Mouse (Mus musculus) lung, postnatal 36 days (tissue): ENCODE data around the gene Ces1f.

Source experiments
- DNase-seq: peaks from one replicate; pipeline ENCODE4 v3.0.0; 2022; ENCODE audit warnings: mixed read lengths

The Ces1f gene

GRCm38 (mm10) chr8:93279556-93279955, at the start of gene Ces1f:
TSS of gene Ces1f (minus strand) at chr8:93279747.
- DNase-seq: peak; percentile 16

- no peak for DNase-seq
These were observed 45.6 kb upstream of the Ces1f start for GRCm38 (mm10) chr8:93325123-93325522.

- DNase-seq: no peak
These were observed 37.5 kb upstream of the Ces1f start for GRCm38 (mm10) chr8:93317031-93317430.

DNA sequence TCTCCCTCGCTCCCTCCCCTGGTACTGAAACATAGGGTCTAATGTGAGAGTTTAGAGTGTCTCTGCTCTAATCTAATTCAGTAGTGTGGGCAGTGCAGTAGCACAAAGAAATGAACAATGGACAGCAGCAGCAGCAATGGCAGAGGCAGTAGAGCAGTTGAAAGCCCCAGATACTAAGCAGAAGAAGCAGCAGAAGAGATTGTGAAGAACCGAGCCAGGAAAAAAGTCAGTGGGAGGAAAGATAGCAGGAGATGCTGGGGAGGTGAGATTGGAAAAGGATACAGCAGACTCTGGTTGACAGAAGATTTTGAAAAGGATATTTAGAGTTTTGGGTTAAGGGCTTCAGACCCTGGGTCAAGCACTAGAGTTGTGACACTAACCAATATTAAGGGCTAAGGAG, 36.0 kb upstream of the Ces1f start:
- no peak for DNase-seq

DNA sequence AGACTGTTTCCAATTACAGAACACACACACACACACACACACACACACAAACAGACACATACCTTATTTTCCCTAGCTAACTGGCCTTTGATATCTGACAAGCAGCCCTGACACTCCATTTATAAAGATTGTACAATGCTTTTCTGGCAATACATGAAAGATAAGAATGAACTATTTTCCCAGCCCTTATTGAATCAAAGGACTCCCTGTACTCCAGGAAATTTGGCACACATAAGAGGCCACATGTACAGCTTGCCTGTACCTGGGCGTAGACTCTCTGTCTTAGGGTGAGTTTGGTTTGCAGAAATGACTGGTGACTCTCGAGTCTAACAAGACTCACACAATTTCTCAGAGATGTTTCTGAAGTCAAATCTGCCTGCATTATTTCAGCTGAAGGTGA, 4.3 kb upstream of the Ces1f start:
- peak; percentile 10 for DNase-seq

DNA sequence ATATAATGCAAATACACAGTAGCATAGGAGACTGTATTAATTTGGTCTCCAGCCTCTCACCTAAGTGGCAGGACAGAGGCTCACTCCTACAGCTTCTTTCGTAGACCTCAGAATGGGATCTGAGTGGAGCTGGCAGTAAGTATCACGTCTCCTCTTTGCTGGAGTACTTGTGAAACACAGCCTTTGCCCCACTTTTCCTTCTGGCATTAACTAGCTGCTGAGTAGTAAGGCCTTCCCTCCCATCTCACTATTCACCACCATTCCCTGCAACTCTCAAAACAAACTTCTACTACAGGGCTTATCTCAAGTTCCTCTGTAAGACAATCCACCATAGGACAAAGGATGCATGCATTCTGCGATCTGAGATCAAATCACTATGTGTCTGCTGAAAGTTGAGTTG, 2.8 kb upstream of the Ces1f start:
- DNase-seq: no peak

DNA sequence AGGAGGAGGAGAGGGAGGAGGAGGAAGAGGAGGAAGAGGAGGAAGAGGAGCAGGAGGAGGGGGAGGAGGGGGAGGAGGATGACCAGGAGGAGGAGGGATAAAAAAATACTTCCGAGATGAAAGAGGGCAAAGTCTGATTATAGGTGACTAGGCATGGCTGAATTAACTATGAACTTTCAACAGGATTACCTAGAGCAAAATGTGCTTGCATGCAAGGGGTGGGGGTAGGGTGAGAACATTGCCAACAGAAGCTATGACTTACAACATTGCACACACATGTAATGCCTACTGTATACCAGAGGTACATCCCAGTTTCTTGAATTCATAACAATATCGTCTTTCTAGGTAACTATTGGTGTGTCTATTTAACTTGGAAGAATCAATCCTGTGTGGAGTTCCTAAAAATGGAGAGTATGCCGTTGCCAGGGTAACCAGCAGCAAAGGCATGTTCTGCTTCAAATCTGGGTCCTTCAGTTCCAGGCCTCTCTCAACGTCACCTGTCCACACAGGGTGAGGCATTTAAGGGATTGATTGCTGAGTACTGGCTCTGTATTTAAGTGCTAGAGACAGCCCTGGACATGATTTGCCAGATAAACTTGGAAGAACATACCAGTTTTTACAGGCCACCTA, 1.3 kb downstream of the Ces1f start:
- DNase-seq: no peak

DNA sequence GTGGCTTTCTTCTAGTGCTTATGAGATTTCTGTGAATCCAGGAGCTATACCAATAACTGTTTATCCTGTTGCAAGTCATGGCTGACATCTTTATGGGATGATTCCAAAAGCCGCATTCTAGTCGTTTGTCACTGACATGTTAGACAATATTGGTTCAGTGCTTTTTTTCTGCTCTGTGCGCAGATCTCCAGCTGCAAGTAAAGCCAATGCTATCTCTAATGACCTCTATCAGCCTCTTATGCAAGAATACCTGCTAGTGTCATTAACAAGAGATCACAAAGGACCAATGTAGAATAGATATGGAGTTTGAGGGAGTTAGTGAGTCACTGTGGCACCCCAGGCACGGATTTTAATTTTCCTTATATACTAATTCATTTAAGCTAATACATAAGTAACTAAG, 4.9 kb downstream of the Ces1f start:
- DNase-seq: no peak

- DNase-seq: no peak
These were observed 6.2 kb downstream of the Ces1f start for GRCm38 (mm10) chr8:93273321-93273720.

DNA sequence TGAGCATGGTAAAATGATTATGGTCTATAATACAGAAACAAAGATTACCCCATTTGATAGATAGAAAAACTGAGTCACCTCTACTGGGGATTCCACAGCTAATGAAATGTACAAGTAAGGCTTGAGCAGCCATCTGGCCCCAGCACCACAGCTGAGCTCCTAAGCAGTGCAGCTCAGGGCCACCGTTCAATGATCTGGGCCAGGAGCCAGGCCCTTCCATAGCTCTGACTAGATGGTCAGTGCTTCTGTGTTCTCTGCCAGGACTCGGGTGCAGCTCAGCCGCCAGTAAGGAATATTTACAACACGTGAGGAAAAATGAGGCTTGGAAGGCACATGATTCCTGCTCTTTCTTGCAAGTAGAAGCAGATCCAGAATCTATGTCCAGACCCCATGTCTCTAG, 6.9 kb downstream of the Ces1f start:
- DNase-seq: no peak

DNA sequence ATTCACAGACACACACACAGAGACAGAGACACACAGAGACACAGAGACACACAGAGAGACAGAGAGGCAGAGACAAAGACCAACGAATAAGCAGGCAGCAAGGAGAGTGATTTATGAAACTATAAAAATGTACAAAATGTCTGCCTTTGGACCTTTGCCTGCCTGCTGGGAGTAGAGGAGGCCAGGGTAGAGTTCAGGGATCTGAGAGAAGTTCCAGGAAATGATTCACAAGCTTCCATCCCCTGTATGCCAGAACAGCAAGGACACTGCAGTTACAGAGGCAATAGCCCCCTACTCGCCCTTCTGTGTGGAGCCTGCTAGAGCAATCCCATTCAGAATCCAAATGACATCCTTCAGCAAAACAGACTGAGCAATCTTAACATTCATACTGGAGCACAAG, 18.1 kb downstream of the Ces1f start:
- DNase-seq: no peak

- DNase-seq: no peak
These were observed 27.1 kb downstream of the Ces1f start for GRCm38 (mm10) chr8:93252400-93252925.

GRCm38 (mm10) chr8:93246057-93246456, 33.5 kb downstream of the Ces1f start:
- no peak for DNase-seq

DNA sequence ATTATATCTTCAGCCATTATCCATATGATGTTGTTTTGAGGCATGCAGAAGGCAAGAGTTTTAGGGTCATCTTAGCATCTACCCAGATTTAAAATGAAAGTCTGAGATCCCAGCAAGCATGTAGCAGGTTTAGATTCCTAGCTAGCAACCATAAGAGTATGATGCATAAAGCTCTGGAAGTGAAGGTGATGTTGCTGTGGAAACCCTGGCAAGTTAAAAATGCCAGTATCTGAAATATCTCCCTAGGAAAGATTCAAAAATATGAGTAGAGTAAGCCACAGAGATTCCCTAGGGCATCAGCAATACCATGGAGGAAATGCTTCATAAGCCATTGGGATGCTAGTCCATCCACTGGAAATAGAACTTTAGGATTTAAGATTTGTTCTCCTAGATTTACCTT, 39.7 kb downstream of the Ces1f start:
- DNase-seq: no peak

DNA sequence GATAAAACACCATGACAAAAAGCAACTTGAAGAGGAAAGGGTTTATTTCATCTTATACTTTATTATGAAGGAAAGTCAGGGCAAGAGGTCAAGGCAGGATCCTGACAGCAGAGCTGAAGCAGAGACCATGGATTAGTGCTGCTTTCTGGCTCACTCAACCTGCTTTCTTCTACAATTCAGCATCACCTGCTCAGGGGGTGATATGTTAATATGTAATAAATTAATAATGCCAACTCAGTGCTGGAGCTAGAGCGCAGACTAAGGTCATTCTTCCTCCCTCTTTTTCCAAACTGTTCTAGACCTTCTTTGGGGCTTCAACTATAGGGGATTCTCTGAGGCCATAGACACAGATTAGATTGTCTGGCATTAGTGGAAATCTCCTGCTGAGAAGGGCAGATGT, 43.9 kb downstream of the Ces1f start:
- no peak for DNase-seq

- DNase-seq: peak; percentile 22
These were observed 44.8 kb downstream of the Ces1f start for GRCm38 (mm10) chr8:93234706-93235105.

GRCm38 (mm10) chr8:93234068-93234467, 45.5 kb downstream of the Ces1f start:
- DNase-seq: no peak

GRCm38 (mm10) chr8:93229446-93229845, 50.1 kb downstream of the Ces1f start, which contains the start of gene Ces1e:
TSS of gene Ces1e (minus strand) at chr8:93229619.
- DNase-seq: peak; percentile 70

GRCm38 (mm10) chr8:93228673-93229370, 50.7 kb downstream of the Ces1f start:
- DNase-seq: peak; percentile 79

DNA sequence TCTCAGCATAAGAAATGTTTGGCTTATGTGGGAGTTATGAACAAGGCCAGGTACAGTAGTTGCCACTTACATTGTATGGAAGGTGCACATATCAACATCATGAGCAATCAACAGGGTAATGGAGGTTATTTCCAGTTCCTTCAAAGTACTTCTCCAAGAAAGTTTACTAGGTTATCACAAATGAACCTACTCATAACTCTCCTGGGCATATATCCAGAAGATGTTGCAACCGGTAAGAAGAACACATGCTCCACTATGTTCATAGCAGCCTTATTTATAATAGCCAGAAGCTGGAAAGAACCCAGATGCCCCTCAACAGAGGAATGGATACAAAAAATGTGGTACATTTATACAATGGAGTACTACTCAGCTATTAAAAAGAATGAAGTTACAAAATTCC, 53.1 kb downstream of the Ces1f start:
- peak; percentile 64 for DNase-seq

DNA sequence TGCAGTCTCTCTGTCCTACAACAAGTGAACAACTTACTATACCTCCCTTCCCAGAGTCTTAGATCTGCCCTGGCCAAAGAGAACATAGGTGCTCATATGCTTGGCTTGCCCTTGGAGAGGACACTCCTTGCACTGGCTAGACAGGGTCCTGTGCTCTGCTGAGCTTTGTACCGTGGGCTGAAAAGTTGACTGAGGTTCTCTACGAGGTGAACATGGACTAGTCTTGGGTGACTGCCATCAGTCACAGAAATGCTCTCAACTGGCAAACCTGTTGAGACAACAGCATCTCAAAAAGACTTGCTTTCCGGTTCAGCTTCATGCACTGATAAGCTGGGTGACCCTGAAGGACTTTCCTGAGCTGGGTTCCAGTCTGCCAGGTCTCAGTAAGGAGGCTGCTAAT, 57.7 kb downstream of the Ces1f start:
- DNase-seq: no peak

DNA sequence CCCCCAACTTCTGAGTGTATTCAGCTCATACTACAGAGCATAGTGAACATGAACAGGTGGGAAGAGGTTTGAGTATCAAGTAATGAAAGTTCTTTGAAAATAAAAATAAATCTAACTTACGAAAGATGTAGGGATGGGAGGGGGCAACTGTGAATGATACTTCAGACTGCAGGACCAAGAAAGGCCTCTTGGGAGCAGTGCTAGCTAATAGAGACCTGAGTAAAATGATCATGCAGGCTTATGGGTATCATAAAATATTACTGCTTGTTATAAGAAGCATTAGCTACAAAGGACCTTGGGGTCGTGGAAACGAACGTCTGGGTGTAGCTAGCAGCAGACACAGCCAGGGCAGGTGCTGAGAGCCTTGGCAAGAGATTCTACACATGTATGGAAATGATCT, 61.7 kb downstream of the Ces1f start:
- peak; percentile 35 for DNase-seq

- no peak for DNase-seq
These were observed 62.2 kb downstream of the Ces1f start for GRCm38 (mm10) chr8:93217375-93217774.

DNA sequence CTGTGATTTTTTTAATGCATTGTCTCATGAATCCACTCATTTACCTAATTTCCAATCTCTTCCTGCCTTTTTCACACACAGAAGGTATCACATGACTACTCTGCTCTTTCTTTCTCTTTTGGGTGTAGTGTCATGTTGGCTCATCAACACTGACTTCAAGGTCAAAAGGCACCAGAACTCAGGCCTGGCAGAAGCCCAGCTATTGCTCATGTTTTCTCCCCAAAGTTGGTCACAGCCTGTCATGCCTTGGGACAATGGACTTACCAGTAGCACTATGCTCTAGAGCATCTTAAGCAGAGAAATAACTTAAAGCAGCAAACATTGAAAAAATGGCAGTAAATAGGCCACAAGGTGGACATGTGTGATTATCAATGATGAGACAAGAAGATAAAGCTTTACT, 68.5 kb downstream of the Ces1f start:
- no peak for DNase-seq
